Mouse (Mus musculus) midbrain, embryonic 13.5 days (tissue): ENCODE results near the gene Lrrc8d. TPM values are rescaled to one million over a fixed set of nuclear protein-coding genes. Genes with fewer than 3 reads are reported as not detected.

Experiments used
- ATAC-seq: fragments of 200-750 bp; cut with Nextera tagmentation; 2 replicates; pipeline ENCODE4 v1.8.0; 2017; ENCODE audit warnings: mild to moderate bottlenecking, moderate TSS enrichment, moderate library complexity
- H3K27ac ChIP-seq: fragments of 300-500 bp; sonication (generic); 2 replicates; pipeline ENCODE4 v1.5.1; 2015; ENCODE audit warnings: inconsistent platforms, mild to moderate bottlenecking, moderate library complexity
- H3K27me3 ChIP-seq: fragments of 300-500 bp; sonication (generic); 2 replicates; pipeline ENCODE4 v1.6.1; 2015; ENCODE audit warnings: mild to moderate bottlenecking, inconsistent platforms
- H3K36me3 ChIP-seq: fragments of 300-500 bp; sonication (generic); 2 replicates; pipeline ENCODE4 v1.6.1; 2015; ENCODE audit warnings: mild to moderate bottlenecking, inconsistent platforms
- H3K4me1 ChIP-seq: fragments of 300-500 bp; sonication (generic); replicated peaks from 2 replicates; pipeline ENCODE4 v1.6.1; 2015; ENCODE audit warnings: inconsistent platforms
- H3K4me2 ChIP-seq: fragments of 300-500 bp; sonication (generic); replicated peaks from 2 replicates; pipeline ENCODE4 v1.6.1; 2015; ENCODE audit warnings: moderate library complexity, mild to moderate bottlenecking, inconsistent platforms
- H3K4me3 ChIP-seq: fragments of 300-500 bp; sonication (generic); replicated peaks from 2 replicates; pipeline ENCODE4 v1.5.1; 2015; ENCODE audit warnings: mild to moderate bottlenecking, inconsistent platforms
- H3K9ac ChIP-seq: fragments of 300-500 bp; sonication (generic); replicated peaks from 2 replicates; pipeline ENCODE4 v1.6.1; 2015; ENCODE audit warnings: mild to moderate bottlenecking, inconsistent platforms
- H3K9me3 ChIP-seq: fragments of 300-500 bp; sonication (generic); 2 replicates; pipeline ENCODE4 v1.6.1; 2016; ENCODE audit warnings: mild to moderate bottlenecking, inconsistent platforms
- WGBS: fragments of 180-500 bp; shearing (Covaris S2); methylation state at CpG from one replicate; pipeline ENCODE4 v1.1.7; 2015; 5-methylcytosine and 5-hydroxymethylcytosine counted together
- polyA plus RNA-seq: library from polyadenylated mRNA; unstranded; fragments of >200 nt; fragmentation: Nextera tagmentation; extraction: Ambion mirVana; gene quantifications from 2 replicates; pipeline ENCODE4 v1.2.1, GENCODE M21; 2015

The Lrrc8d gene
- polyA plus RNA-seq, 1 experiment from 2014 or later: 32.3 TPM

GRCm38 (mm10) chr5:105784724-105785123 is 85.0 kb downstream of the Lrrc8d start:
- Histone ChIP-seq H3K9ac (no peak overlapping the region), H3K4me2 (no peak overlapping the region), H3K27me3 (no peaks in the 10 kb centered on the region), H3K9me3 (no peaks in the 10 kb centered on the region), H3K4me3 (no peak overlapping the region), H3K4me1 (peaks cover 20% of the 10 kb centered on the region), H3K27ac (no peak overlapping the region), H3K36me3 (no peaks in the 10 kb centered on the region)
- 87% methylated on average over 10 of the region's 10 CpGs for WGBS
- ATAC-seq: no peak

DNA sequence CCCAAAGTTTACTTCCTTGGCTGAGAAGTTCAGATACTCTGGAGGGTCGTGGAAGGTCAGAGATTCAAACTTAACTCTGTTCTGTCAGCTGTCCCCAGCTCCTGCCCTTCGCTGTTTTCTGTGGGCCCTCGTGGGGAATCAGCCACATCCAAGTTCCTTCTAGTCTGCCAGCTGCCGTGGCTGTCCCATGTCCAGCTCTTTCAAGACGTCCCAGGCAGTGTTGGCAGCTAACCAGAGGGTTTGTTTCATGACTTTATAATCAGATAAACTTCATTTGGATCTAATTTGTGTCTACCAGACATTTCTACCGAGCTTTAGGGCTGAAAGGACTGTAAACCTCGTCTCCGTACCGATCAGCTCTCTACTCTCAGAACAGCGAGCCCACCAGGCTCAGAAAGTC is 87.8 kb downstream of the Lrrc8d start:
- no peak overlapping the region for H3K9ac ChIP-seq
- H3K36me3 ChIP-seq: no peaks in the 10 kb centered on the region
- H3K4me1 ChIP-seq: peaks cover 36% of the 10 kb centered on the region
- no peaks in the 10 kb centered on the region for H3K9me3 ChIP-seq
- no peaks in the 10 kb centered on the region for H3K27me3 ChIP-seq
- WGBS: 76% methylated on average over 10 of the region's 10 CpGs
- H3K27ac ChIP-seq: no peak overlapping the region
- ATAC-seq: no peak
- no peak overlapping the region for H3K4me2 ChIP-seq
- H3K4me3 ChIP-seq: no peak overlapping the region

GRCm38 (mm10) chr5:105789801-105790200 is 90.0 kb downstream of the Lrrc8d start:
- no peaks in the 10 kb centered on the region for H3K36me3 ChIP-seq
- no peak overlapping the region for H3K4me3 ChIP-seq
- ATAC-seq: no peak
- H3K9me3 ChIP-seq: no peaks in the 10 kb centered on the region
- no peak overlapping the region for H3K4me2 ChIP-seq
- H3K27ac ChIP-seq: no peak overlapping the region
- WGBS: 83% methylated on average over 5 of the region's 5 CpGs
- peaks cover 48% of the 10 kb centered on the region for H3K4me1 ChIP-seq
- no peaks in the 10 kb centered on the region for H3K27me3 ChIP-seq
- no peak overlapping the region for H3K9ac ChIP-seq

GRCm38 (mm10) chr5:105792331-105792801 is 92.6 kb downstream of the Lrrc8d start:
- no peaks in the 10 kb centered on the region for H3K9me3 ChIP-seq
- ATAC-seq: peak; percentile 73
- 23% methylated on average over 8 of the region's 8 CpGs for WGBS
- H3K9ac ChIP-seq: peak overlapping the region; percentile 59
- peak overlapping the region; percentile 44 for H3K4me2 ChIP-seq
- H3K4me1 ChIP-seq: peaks cover 33% of the 10 kb centered on the region
- peak overlapping the region; percentile 68 for H3K27ac ChIP-seq
- H3K4me3 ChIP-seq: no peak overlapping the region; the same call in 1 of the 2 replicates
- no peaks in the 10 kb centered on the region for H3K36me3 ChIP-seq
- no peaks in the 10 kb centered on the region for H3K27me3 ChIP-seq

DNA sequence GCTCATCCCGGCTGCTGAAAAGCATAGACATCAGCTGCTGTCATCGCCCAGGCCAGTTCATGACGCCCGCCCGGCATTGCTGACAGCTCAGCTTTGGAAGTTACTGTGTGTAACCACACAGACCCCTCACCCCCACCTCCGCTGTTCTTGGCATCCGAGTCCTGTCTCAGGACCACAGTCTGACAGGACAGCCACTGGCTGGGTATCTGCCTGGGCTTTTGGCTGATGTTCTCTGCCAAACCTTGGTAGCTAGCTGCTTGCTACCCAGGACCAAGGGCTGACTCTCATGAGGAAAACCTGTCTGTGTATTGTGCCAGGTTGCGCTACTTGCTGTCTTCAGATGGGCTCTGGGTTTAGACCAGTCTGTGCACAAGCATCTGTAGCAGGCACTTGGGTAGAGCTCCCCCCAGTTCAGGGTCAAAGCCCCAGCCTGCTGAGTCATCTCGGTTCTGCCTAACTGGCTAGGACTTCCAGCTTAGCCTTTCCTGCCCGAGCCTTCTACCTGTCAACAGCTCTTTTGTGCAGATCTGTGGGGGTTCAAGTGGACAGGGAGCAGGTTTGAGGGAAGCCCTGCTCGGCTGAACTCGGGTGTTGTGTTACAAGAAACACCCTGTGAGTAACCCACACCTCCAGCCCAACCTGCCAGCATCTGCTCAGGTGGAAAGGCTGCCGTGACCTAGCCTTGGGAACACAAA is 93.2 kb downstream of the Lrrc8d start:
- no peaks in the 10 kb centered on the region for H3K9me3 ChIP-seq
- H3K27ac ChIP-seq: peak overlapping the region; percentile 68; the same call in 1 of the 2 replicates
- peak overlapping the region; percentile 59 for H3K9ac ChIP-seq
- no peaks in the 10 kb centered on the region for H3K27me3 ChIP-seq
- H3K4me3 ChIP-seq: no peak overlapping the region
- H3K4me1 ChIP-seq: peaks cover 30% of the 10 kb centered on the region
- H3K36me3 ChIP-seq: no peaks in the 10 kb centered on the region
- peak overlapping the region; percentile 44 for H3K4me2 ChIP-seq
- WGBS: 31% methylated on average over 13 of the region's 13 CpGs
- ATAC-seq: peak; percentile 80

DNA sequence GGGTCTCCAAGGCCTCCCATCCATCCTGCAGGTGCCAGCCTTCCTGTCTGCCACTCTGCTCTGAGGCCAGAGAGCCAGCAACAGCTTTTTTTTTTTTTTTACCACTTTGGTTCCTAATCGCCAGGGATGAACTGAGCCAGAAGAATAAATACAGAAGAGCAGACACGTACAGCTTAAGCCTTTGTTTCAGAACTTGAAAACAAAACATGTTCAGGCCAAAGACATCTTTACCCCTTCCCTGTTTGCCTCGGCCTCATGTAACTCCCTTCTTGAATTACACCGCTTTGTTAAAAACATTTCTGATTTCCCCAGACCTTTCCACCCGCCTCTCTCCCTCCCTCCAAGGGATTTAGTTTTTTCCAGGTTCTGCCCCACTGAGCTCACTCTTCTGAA is 93.8 kb downstream of the Lrrc8d start:
- Histone ChIP-seq H3K9ac (no peak overlapping the region), H3K4me3 (no peak overlapping the region), H3K27me3 (no peaks in the 10 kb centered on the region), H3K27ac (peak overlapping the region; percentile 68; the same call in 1 of the 2 replicates), H3K36me3 (no peaks in the 10 kb centered on the region), H3K4me1 (peaks cover 30% of the 10 kb centered on the region), H3K9me3 (no peaks in the 10 kb centered on the region), H3K4me2 (no peak overlapping the region)
- 33% methylated on average over 5 of the region's 5 CpGs for WGBS
- no peak for ATAC-seq

- ATAC-seq: no peak
- no peak overlapping the region for H3K27ac ChIP-seq
- no peak overlapping the region for H3K4me2 ChIP-seq
- no peaks in the 10 kb centered on the region for H3K9me3 ChIP-seq
- H3K4me3 ChIP-seq: no peak overlapping the region
- no peaks in the 10 kb centered on the region for H3K36me3 ChIP-seq
- 95% methylated on average over 4 of the region's 4 CpGs for WGBS
- H3K4me1 ChIP-seq: peaks cover 21% of the 10 kb centered on the region
- H3K9ac ChIP-seq: no peak overlapping the region
- no peaks in the 10 kb centered on the region for H3K27me3 ChIP-seq
These were observed 98.7 kb downstream of the Lrrc8d start for GRCm38 (mm10) chr5:105798421-105798820.

GRCm38 (mm10) chr5:105799850-105800635 is 100.3 kb downstream of the Lrrc8d start:
- H3K27ac ChIP-seq: peak overlapping the region; percentile 77
- H3K36me3 ChIP-seq: no peaks in the 10 kb centered on the region
- peak overlapping the region; percentile 28; the same call in 1 of the 2 replicates for H3K9ac ChIP-seq
- peaks cover 17% of the 10 kb centered on the region for H3K4me1 ChIP-seq
- H3K27me3 ChIP-seq: no peaks in the 10 kb centered on the region
- peak; percentile 71 for ATAC-seq
- WGBS: 25% methylated on average over 13 of the region's 13 CpGs
- peak overlapping the region; percentile 1; the same call in 1 of the 2 replicates for H3K4me2 ChIP-seq
- no peak overlapping the region for H3K4me3 ChIP-seq
- H3K9me3 ChIP-seq: no peaks in the 10 kb centered on the region

DNA sequence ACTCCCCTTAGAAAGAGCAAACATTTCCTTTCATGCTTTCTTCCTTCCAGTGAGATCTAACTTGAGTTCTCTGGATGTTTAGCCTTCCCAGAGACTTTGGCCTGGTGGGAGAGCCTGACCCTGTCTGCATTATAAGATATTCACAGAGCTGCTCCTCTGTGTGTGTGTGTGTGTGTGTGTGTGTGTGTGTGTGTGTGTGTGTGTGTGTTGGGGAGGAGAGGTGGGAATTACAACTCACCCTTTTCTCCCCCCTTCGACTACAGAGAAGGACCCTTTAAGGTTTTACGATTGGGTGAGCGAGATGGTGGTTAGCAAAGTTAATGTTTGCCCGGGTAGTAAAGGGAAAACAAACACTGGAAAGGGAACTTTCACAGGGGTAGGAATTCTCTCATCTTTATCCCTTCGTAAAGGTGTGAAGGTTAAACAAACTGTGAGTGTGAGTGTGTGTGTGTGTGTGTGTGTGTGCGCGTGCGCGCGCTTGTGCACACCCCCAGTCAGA is 101.3 kb downstream of the Lrrc8d start:
- Histone ChIP-seq H3K27me3 (no peaks in the 10 kb centered on the region), H3K9ac (no peak overlapping the region), H3K9me3 (no peaks in the 10 kb centered on the region), H3K4me2 (no peak overlapping the region), H3K36me3 (no peaks in the 10 kb centered on the region), H3K4me3 (no peak overlapping the region), H3K27ac (no peak overlapping the region), H3K4me1 (peaks cover 17% of the 10 kb centered on the region)
- no peak for ATAC-seq
- whole genome bisulfite sequencing: 89% methylated on average over 10 of the region's 10 CpGs

DNA sequence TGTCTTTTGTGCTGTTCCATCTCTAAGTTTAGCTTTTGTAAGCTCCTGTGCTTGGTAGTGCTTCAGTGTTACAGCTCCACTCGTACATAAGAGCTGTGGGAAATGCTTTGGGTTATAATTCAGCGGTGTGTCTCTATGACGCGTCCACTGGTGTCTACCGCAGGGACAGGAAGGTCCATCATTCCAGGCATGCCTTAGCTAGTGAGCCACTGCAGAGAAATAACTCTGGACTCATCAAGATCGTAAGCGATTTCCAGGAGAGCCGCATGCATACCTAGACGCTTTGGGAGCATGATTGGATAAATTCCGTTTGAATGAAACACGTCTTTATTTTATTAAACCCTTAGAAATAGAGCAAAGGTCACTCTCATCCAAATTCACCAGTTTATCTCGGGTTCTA is 106.2 kb downstream of the Lrrc8d start:
- no peaks in the 10 kb centered on the region for H3K27me3 ChIP-seq
- no peak for ATAC-seq
- peaks cover 2% of the 10 kb centered on the region; the same call in 1 of the 2 replicates for H3K36me3 ChIP-seq
- 93% methylated on average over 12 of the region's 12 CpGs for WGBS
- H3K27ac ChIP-seq: no peak overlapping the region
- peaks cover 6% of the 10 kb centered on the region for H3K4me1 ChIP-seq
- no peak overlapping the region for H3K4me2 ChIP-seq
- no peak overlapping the region for H3K9ac ChIP-seq
- H3K9me3 ChIP-seq: no peaks in the 10 kb centered on the region
- H3K4me3 ChIP-seq: no peak overlapping the region

GRCm38 (mm10) chr5:105807461-105807860 is 107.7 kb downstream of the Lrrc8d start:
- WGBS: 81% methylated on average over 7 of the region's 7 CpGs
- ATAC-seq: no peak
- Histone ChIP-seq H3K4me3 (no peak overlapping the region), H3K9me3 (peaks cover 2% of the 10 kb centered on the region; the same call in 1 of the 2 replicates), H3K9ac (no peak overlapping the region), H3K4me2 (no peak overlapping the region), H3K36me3 (peaks cover 17% of the 10 kb centered on the region), H3K4me1 (peaks cover 6% of the 10 kb centered on the region; the same call in 1 of the 2 replicates), H3K27me3 (no peaks in the 10 kb centered on the region), H3K27ac (no peak overlapping the region)

DNA sequence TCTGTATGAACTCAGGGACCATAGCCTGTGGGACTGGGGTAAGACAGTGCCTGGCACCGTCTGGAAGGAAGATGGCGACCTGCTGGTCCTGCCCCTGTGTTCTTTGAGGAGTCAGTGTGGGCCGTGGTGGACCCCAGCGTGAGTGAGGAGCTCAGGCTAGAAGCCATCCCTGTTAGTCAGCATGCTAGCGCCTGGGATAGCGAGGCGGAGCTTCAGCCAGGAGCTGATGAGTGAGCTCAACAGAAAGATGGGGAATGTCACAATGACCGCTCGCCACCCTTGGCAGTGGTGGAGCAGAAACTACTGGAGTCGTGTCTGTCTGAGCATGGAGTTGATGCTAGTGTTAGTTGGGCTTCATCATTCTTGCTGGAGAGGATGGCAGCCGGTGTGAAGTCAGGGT is 109.3 kb downstream of the Lrrc8d start:
- Histone ChIP-seq H3K27ac (no peak overlapping the region), H3K4me1 (peaks cover 6% of the 10 kb centered on the region; the same call in 1 of the 2 replicates), H3K27me3 (no peaks in the 10 kb centered on the region), H3K4me2 (no peak overlapping the region), H3K9ac (no peak overlapping the region), H3K4me3 (no peak overlapping the region), H3K9me3 (peaks cover 11% of the 10 kb centered on the region; the same call in 1 of the 2 replicates), H3K36me3 (peaks cover 33% of the 10 kb centered on the region)
- WGBS: 87% methylated on average over 11 of the region's 11 CpGs
- no peak for ATAC-seq
